Mouse (Mus musculus) testis, postnatal 10 days (tissue): Measurements from ENCODE around the gene Cldn34b1.
"Not testable (repeated sequence)": the region's sequence is repeated elsewhere in the genome, so short reads cannot be mapped to it uniquely, and the experiment has no call there.

Experiments
- DNase-seq: peaks from one replicate; pipeline ENCODE4 v3.0.0; 2021; ENCODE audit warnings: low spot score

Cldn34b1 gene

DNA sequence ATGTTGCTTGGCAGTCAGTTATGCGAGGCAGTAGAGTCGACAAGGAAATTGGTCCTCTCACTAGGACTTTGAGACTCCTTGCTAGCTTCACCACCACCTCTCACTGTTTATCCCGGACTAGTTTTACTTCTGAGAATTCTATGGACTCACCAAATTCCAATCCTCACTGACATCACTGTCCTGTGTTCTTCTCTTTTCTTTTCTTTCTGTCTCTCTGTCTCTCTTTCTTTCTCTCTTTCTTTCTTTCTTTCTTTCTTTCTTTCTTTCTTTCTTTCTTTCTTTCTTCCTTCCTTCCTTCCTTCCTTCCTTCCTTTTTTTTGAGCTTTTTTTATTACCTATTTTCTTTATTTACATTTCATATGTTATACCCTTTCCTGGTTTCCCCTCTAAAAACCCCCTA, at the start of gene Cldn34b1:
Gene Cldn34b1, minus strand, starts transcription at position 101 of the 400 bp plus-strand sequence.
- not testable (repeated sequence) for DNase-seq

DNA sequence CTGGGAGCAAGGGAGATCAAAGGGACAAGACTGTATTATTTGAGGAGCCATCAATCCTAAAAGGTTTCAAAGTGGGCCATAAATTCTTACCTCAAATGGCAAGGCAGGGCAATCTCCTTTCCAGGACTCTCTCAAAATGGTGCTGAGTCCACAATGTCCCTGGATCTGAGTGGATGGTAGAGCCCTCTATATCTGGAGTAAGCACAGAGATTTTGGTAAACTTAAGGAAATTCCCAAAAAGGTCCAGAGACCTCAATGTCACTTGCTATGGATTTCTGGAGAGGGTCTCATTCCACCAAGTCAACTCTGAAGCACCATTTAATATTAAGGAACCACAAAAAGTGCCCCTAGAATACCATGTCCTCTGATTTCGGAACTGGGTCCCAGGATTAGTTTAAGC, 45.8 kb upstream of the Cldn34b1 start, which contains the start of gene Magea6:
Gene Magea6, minus strand, starts transcription at position 101 of the 400 bp plus-strand sequence.
- DNase-seq, result not testable (repeated sequence)
